Mouse (Mus musculus) right cerebral cortex, postnatal 25 days (tissue): ENCODE results near the gene Larp7.

Experiments
- DNase-seq: peaks from one replicate; pipeline ENCODE4 v3.0.0; 2022

Gene Larp7

GRCm38 (mm10) chr3:127552973-127553719, at the start of gene Larp7, which contains the start of gene Zgrf1:
Larp7 (minus strand) TSS chr3:127553349.
Zgrf1 (plus strand) TSS chr3:127553489.
- DNase-seq = peak; percentile 99

DNA sequence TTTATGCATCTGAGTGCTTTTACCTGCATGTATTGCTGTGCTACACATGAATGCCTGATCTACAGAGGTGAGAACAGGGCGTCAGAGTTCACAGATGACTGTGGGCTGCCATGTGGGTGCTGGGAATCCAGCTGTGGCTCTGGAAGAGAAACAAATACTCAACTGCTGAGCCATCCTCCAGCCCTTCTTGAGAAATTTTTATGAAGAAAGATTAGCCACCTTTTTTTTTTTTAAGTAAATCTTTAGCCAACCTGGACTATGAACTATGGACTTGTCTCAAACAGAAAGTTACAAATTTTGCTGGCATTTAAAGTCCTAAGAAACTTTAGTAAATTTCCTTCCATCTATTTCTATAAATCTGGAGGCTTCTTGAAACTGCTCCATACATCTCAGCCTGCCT, 44.0 kb upstream of the Larp7 start:
- no peak for DNase-seq

GRCm38 (mm10) chr3:127572557-127572956, 19.4 kb upstream of the Larp7 start:
- peak; percentile 27 for DNase-seq

DNA sequence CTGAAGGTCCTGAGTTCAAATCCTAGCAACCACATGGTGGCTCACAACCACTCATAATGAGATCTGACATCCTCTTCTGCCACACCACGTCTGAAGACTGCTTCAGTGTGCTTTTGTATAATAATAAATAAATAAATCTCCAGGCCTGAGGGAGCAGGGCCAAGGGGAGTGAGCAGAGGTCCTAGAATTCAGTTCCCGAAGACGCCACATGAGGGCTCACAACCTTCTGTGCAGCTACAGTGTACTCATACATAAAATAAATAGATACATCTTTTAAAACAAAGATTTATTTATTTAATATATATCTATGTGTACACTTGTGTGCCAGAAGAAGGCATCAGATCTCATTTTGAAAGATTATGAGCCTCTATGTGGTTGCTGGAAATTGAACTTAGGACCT, 12.0 kb upstream of the Larp7 start:
- DNase-seq = no peak

DNA sequence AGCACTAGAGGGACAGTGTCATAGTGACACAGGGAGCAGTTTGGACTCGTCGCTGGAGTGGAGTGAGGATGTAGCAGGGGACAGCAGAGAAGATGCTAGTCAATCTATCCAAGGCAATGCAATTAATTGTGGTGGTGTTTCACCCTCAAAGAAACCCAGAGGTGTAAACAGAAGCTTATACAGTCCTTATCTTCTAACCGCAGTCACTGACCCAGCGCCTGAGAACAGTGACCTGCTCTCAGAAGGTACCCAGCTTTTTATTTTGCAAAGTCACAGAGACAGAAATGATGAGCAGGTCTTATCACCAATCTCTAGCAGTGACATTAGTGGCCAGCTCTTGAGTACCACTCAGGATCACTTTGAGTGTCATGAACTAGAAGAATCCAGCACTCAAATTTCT, 9.8 kb upstream of the Larp7 start:
- DNase-seq = no peak

DNA sequence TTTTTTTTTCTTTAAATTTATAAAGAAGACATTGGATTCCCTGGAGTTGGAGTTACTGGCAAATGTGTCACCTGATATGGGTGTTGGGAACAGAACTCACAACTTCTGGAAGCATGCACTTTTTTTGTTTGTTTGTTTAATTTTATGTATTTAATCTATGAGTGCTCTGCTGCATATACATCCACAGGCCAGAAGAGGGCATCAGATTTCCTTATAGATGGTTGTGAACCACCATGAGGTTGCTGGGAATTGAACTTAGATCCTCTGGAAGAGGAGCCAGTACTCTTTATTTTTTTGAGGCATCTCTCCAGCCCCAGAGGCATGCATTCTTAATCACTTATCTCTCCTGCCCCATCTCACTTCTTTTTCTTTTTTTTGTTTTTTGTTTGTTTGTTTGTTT, 5.1 kb upstream of the Larp7 start:
- DNase-seq = no peak

DNA sequence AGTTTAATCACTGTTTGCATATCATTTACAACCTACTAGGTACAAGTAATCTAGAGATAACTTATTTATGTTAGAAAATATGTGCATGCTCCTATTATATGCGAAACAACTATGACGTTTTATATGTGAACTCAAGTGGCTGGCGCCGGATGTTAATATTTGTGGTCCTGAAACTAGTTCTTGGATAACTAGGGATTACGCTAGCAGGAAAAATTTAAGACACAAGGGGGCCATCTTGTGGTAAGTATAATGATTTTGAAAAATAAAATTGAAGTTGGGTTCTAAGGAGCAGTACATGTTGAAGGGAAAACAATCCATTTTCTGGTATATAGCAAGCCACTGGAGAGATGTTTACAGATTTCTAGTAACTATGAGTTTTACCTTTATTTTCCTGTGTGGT, 1.6 kb upstream of the Larp7 start:
- DNase-seq = no peak

- DNase-seq = no peak
Observed at GRCm38 (mm10) chr3:127553720-127554043, 533 bp upstream of the Larp7 start.

DNA sequence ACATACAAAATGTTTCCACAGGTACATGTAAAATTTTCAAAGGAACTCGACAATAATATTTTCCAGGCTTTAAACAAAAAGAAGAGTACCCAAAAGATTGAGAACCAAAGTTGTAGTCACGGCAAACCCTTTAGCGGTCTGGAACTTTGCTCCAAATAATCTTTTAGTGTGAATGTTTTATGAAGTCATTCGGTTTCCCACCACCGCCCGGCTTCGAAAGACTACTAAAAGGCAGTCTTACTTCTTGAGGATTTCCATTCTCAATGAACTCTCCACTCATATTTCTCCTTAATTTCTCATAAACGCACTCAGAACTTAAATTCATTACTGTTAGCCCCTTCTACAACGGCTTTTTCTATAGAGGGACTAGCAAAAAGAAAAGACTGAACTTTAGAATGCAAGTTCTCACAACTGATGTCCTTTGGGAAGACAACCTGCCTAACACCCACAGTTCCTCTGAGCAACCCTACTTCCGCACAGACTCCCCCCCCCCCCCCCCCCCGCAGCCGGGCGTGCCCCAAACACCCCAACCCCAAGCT, 646 bp downstream of the Larp7 start:
- no peak for DNase-seq

DNA sequence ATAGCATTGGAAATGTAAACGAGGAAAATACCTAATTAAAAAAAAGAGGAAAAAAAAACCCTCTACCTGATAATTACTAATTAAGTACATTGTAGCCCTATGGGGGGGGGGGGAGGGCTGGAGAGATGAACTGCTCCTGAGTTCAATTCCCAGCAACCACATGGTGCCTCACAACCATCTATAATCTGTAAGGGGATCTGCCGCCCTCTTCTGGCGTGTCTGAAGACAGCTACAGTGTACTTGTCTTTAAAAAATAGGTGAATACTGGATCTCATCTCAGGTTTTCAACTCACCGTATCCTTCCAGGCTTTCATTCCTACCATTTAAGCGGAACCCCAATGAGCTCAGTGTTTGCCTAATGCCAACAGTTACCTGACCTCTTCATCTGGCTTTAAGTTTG, 5.3 kb downstream of the Larp7 start:
- no peak for DNase-seq

GRCm38 (mm10) chr3:127544610-127545121, 8.5 kb downstream of the Larp7 start:
- DNase-seq = no peak

DNA sequence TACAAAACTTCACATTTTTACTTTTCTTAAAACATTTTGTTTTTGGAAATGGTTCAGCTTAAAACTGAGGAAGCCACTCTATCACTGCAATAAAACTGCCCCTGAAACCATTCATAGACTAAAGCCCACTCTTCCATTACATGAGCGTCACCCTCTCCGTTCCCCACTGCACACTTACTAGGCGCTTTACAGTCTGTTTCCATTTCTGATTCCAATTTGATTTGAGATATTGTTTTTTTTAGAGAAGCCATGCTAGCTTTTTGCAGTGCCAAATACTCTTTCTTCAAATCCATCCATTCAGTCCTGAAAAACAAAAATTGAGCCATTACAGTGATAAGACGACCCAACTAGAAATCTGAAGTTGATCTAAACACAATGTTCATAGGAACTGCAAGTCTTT, 9.2 kb downstream of the Larp7 start:
- DNase-seq = no peak

DNA sequence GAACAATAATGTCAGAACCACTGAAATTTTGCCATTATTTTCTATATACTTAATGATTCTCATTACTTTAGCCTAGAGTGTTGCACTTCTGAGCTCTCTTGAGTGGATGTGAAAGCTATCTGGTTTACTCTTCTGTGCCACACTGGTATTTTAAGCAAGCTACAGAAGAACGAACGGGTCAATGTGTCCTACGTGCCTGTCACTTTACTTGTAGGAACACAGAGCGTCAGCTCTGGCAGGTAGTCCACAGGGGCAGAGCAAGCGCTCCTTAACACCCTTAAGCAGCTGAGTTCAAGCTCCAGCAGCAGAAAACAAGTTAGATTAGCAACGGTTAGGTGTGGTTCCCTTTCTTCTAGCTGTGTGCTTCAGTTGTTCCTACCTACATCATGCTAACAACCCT, 14.0 kb downstream of the Larp7 start:
- DNase-seq = no peak

GRCm38 (mm10) chr3:127530293-127530692, 22.9 kb downstream of the Larp7 start:
- no peak for DNase-seq

- no peak for DNase-seq
Observed at GRCm38 (mm10) chr3:127529824-127530223, 23.3 kb downstream of the Larp7 start.

GRCm38 (mm10) chr3:127529210-127529609, 23.9 kb downstream of the Larp7 start:
- no peak for DNase-seq

DNA sequence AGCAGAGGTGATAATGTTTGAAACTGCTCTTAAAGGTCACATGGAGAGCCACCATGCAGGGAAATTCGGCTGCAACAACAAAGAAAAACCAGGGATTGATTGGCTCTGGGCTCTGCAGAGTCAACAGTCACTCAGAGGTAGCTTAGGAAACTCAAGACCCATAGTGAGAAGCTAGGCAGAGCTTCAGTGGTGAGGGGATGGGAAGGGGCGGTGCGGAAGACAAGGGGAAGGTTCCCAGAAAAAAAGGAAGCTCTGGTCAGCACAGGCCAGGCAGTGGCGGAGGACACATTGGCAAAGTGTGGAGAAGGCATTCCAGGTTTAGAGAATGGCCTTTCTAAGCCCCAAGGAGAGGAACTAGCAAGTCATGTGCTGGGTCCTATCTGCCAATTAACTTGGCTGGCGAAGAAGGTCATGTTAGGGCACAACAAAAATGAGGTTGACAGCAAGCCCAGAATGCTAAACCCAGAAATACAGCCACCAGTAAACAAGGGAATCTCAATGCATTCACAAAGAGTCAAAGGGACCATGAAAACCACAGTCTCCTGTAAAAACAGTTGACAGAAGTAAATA, 25.6 kb downstream of the Larp7 start:
- DNase-seq = no peak

GRCm38 (mm10) chr3:127525188-127525819, 27.8 kb downstream of the Larp7 start:
- DNase-seq = no peak

DNA sequence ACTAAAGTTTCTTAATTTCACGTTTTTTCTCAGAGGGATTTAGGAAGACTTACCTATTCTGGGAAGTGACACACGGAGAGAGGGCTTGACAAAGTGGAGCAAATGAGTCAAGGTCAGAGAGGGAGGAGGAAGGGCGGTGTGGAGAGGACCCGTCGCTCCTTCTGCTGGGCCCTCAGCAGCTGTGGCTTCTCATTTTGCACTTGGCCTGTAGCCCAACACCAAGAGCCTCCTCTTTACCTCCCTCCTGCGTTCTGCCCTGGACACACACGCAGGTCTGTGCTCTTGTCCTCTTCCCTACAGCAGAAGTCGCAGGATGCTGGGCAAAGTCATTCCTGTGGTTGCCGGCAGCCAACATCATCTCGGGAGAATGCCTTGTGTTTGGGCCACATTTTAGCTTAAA, 32.0 kb downstream of the Larp7 start:
- DNase-seq = no peak

DNA sequence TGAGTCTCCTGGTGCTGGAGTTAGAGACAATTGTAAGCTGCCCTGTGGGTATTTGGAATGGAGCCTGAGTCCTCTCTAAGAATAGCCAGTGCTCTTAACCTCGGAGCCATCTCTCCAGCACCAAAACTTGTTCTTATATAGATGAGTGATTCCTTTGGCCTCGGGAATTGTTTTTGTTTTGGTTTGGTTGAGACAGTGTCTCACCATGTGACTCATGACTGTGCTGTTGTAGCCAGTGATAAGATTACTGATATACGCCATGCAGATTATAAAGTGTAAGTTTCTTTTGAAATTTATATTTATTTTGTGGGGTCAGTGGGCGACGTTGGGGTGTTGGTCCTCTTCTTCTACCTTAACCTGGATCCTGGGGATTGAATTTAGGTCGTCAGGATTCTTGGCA, 32.8 kb downstream of the Larp7 start:
- DNase-seq = no peak

DNA sequence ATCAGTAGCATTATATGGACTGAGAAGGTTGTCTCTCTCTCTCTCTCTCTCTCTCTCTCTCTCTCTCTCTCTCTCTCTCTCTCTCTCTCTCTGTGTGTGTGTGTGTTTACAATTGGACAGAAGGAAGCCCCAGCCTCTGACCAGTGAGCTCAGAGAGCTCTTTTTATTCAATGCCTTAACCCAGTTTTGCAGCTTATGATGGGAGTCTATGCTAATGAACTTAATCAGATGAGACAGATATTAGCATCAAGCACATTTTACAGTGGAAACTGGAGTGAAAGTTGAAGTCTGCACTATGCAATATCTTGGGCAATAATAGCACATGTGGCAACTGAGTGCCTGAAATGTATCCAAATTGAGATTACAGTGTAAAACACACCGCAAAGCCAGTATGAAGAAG, 37.9 kb downstream of the Larp7 start:
- DNase-seq = no peak

DNA sequence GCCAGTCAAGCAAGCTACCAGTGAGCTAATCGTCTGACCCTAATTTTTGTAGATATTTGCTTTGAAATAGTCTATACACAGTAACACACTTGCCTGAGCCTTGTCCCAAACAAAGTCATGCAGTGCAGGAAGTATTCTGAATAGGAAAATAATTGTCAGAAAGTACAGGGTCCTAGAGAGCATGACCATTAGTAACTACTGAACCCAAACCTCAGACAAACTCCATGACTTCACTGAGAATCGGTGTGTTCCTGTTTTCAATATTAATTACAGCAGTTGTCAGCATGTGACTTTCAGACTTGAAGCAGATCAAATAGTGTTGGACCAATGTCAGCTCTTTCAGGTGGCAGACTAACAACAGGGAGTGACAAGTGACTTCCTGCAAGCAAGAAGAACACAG, 39.5 kb downstream of the Larp7 start:
- no peak for DNase-seq

DNA sequence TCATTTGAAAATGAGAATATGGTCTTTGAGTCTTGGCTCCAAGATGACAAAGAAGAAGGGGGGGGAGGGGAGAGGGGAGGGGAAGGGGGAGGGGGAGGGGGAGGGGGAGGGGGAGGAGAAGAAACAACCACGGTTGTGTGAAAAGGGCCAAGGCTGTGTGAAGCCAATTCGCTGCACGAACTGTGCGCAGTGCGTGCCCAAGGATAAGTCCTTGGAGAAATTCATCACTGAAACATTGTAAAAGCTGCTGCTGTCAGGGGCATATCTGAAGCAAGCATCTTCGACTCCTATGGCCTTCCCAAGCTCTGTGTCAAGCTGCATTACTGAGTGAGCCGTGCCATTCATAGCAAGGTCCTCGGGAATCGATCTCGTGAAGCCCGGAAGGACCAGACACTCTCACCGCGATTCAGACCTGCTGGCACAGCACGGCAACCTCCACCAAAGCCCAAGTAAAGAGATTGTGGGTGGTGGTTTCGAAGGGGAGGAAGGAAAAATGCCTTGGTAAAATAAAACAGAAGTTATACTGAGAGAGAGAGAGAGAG, 40.3 kb downstream of the Larp7 start:
- no peak for DNase-seq
